Mouse (Mus musculus) embryo, embryonic 10.5 days (tissue): ENCODE results near the gene Tbc1d7.

Experiments
- DNase-seq: peaks from one replicate; pipeline ENCODE4 v3.0.0-alpha.2; 2015; ENCODE audit warnings: low spot score

Gene Tbc1d7

DNA sequence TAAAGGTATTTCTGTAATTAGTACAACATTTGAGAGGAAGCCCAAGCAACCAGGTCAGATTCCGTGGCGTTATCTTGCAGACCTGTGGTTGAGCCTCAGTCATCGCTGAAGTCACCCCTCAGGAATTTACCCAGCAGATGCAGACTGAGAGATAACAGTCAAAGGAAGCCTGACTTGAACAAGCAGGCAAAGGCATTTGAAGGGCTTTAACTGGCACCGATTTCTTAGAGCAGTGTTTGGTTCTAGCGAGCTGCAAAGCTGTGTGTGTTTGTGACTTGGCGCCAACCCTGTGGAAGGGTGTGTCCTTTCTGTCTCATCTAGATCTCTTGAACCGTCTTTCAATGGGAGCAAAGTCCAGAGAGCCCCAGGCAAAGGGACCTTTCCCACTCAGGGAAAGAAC lies 22.0 kb upstream of the Tbc1d7 start:
- no peak for DNase-seq

DNA sequence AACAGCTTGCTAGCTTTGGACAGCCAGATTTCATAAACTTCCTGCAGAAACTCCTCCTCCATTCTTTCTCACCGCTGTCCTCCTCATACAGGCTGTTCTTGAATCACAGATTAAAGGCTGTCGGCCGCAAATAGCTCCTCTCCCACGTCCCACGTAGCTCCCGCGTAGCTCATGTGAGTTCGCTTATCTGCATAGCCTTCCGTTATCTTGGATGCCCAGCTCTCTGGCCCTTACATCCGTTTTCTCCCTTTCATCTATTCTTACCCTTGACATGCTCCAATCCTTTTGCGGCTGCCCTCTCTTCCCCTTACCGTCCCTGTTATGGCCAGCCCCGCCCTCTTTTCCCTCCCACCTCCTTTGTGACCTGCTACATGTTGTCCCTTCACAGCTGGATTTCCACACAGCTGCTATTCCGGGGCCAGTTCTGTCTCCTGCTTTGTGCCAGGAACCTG lies 20.5 kb upstream of the Tbc1d7 start:
- DNase-seq: peak; percentile 53

DNA sequence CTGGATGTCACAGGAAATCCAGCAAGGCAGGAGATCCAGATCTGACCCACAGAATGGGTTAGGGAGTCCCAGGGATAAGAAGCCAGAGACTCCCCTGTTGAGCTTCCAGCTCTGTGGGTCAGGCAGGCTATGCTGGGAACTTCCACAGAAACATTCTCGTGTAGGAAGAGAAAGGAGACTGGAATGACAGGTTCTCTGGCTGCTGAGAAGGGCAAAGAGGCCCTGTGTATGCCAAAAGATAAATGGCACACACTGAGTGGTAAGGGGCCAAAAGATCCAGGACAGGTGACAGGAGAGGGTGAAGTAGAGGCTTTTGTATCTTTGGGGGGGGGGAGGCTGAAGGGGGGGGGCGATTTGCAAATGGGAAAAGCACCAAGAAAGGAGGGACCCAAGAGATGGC lies 20.0 kb upstream of the Tbc1d7 start:
- DNase-seq: no peak

- no peak for DNase-seq
These were observed 16.4 kb upstream of the Tbc1d7 start for GRCm38 (mm10) chr13:43187736-43188135.

DNA sequence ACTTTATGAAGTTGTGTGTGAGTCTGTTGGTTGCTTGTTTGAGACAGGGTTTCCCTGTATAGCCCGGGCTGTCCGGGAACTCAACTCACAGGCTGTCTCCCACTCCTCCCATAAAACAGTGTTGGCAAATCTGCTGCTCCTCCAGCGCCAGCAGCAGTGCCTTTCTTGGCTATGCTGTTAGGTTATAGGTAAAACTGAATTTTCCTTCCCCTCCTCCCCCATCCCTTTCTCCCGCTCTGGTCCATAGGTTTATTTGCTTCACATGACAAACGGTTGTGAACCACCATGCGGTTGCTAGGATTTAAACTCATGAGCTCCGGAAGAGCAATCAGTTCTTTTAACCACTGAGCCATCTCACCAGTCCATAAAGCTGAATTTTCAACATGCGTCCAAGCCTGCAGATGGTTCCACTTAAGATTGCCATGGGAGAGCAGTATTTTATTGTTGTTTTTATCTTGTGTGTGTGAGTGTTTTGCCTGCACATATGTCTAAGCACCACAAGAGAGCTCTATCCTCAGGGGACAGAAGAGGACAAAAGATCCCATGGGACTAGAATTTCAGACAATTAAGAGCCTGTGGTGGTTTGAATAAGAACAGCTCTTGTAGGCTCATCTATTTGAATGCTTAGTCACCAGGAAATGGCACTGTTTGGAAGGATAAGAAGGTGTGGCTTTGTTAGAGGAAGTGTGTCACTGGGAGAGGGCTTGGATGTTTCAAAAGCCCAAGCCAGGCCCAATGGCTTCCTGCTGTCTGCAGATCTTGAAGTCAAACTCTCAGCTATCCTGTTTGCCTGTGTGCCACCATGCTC lies 12.2 kb upstream of the Tbc1d7 start:
- DNase-seq: peak; percentile 29

- peak; percentile 96 for DNase-seq
These were observed 11.3 kb upstream of the Tbc1d7 start for GRCm38 (mm10) chr13:43182465-43183201.

- DNase-seq: no peak
These were observed 9.8 kb upstream of the Tbc1d7 start for GRCm38 (mm10) chr13:43181104-43181503.

DNA sequence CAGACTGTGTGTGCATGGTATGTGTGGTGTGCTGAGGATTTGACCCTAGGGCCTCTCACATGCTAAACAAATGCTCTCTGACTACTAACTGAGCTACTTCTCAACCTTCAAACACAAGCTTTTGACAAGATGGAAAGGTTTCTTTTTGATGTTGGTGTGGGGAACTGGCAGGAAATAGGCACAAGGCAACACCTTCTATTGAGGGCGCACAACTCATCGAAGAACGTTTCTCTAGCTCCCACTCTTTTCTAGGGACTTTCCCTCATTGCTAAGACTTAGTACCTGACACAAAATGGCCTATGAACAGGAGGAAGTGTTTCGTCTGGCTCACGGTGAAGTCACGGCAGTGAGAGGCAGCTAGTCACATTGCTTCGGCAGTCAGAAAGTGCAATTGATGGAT lies 6.0 kb upstream of the Tbc1d7 start:
- DNase-seq: no peak

DNA sequence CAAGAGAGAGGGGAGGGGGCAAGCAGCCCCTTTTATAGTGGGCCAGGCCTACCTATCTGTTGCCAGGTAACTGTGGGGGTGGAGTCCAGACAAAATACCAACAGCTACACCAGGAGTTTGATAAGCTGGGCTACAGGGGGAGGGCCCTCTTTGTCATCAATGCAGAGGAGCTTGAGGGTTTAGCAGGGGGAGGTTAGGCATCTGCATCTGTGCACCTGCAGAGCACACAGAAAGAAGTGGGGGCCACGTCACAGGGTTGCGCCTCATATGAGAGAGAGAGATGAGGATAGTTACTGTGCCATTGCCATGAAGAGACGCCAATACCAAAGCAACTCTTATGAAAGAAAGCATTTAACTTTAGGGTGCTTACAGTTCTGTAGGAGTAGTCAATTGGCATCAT lies 5.4 kb upstream of the Tbc1d7 start:
- no peak for DNase-seq

DNA sequence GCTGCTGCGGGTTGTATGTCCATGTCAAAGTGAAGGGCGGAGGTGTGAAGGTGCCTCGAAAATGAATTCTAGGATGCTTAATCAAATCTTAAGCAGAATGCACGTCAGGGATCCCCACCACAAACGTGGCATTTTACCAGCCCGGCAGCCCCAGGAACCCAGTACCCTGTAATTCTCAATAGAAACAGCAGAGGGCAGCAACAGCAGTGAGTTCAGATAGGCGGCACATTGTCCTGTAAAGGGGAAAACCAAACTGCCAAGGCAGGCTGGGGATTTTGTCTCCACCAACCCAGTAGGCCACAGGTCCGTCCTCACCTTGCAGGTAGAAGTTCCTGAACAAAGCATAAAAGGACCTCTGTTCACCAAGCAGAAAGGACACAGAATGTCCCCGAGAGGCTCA lies 2.0 kb upstream of the Tbc1d7 start:
- DNase-seq: peak; percentile 92

GRCm38 (mm10) chr13:43172036-43172713 lies 874 bp upstream of the Tbc1d7 start:
- DNase-seq: peak; percentile 66

- no peak for DNase-seq
These were observed 3.6 kb downstream of the Tbc1d7 start for GRCm38 (mm10) chr13:43167721-43168120.

DNA sequence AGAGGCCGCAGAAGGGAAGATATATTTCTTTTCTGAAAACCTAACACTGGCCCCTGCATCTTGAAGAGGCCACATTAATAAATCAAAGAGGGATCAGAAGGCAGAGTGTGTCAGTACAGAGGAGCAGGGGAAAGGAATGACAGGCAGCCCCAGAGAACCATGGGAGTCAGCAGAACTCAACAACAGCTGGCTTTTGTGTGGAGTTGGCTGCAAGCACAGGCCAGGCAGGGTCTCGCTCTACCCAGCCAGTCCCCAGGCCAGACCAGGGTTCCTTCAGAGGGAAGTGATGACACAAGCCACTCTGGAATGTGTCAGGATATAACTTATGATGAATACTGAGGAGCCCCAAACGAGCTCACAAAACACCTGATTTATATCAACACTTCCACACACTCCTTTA lies 11.9 kb downstream of the Tbc1d7 start:
- DNase-seq: peak; percentile 28

GRCm38 (mm10) chr13:43158281-43158680 lies 13.0 kb downstream of the Tbc1d7 start:
- DNase-seq: no peak

DNA sequence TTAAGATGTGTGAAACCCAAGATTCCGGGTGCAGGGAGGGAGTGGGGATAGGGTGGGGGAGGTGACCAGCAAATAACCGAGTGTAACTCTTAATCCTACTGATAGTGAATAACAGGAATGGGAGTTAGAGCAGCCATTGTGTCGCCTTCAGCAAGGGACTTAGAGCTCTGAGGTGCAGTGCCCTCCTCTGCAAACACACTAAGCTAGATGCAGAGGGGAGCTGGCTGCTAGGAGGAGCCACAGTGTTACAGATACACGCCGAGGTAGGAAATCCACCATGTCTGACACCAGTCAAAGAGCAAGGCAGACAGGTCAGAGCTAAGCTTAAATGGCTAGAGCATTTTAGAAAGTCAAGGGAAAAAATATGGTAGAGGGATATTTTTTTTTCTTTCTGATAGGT lies 13.9 kb downstream of the Tbc1d7 start:
- DNase-seq: no peak

DNA sequence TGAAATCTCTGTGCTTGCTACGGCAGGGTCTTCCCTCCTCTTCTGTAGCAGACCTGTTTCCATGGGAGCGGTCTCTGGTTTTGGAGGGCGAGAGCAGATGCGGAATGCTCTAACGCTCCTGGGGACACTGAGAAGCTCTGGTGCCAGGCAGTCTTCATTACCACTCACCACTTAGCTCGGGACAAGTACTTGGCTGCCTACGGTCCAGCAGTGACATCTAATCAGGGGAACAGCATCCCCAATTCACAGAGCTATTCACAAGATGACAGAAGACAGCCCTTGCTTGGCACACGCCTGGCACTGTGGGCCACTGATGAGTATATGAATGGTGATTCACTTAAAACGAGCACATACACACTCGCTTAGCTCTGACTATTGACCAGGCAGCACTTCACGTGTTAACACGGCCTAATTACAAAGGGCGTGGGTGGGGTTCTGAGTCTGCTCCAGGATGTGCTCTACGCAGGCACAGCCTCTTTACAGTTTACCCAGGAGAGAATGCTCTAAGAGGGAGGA lies 19.2 kb downstream of the Tbc1d7 start:
- DNase-seq: no peak

- no peak for DNase-seq
These were observed 21.6 kb downstream of the Tbc1d7 start for GRCm38 (mm10) chr13:43149661-43150060.

DNA sequence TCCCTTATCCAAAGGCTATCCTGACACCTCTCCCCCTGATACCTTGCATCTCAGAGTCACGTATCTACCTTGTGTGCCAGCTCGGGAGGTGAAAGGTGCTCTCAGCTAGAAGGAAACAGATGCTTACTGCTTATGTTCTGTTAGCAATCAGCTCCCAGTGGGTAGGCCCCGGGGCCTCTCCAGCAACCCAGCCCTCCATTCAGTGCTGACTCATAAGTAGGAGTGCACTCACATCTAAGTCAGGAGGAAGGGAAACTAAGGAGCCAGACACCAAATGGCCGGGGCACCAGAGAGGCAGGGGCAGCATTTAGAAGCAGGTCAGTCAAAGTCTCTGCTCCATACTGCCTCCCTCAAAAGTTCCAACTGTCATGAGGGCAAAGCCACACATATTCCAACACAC lies 22.6 kb downstream of the Tbc1d7 start:
- DNase-seq: no peak

- DNase-seq: no peak
These were observed 24.6 kb downstream of the Tbc1d7 start for GRCm38 (mm10) chr13:43146515-43147258.

- no peak for DNase-seq
These were observed 26.4 kb downstream of the Tbc1d7 start for GRCm38 (mm10) chr13:43144720-43145418.

GRCm38 (mm10) chr13:43134468-43134867 lies 36.8 kb downstream of the Tbc1d7 start:
- DNase-seq: no peak
